Mouse (Mus musculus) heart, adult 9 months (tissue): ENCODE measurements around the gene Dnmt1.
A peak's percentile ranks its signal among the peaks of the same experiment; 100 is the strongest.
"Not testable (repeated sequence)": the region's sequence is repeated elsewhere in the genome, so short reads cannot be mapped to it uniquely, and the experiment has no call there.

ENCODE experiments used
- DNase-seq, 2 experiments: peaks; one replicate each; pipeline ENCODE4 v3.0.0; 2022; ENCODE audit warnings: low spot score in 2 of 2

Gene Dnmt1

GRCm38 (mm10) chr9:20959430-20959938 is at the start of gene Dnmt1:
Gene Dnmt1, minus strand, starts transcription at chr9:20959888.
- DNase-seq: no peak

GRCm38 (mm10) chr9:21008007-21008406 is 48.3 kb upstream of the Dnmt1 start:
- DNase-seq: no peak

- DNase-seq: no peak
Measured at GRCm38 (mm10) chr9:21007313-21007952, 47.7 kb upstream of the Dnmt1 start.

- peak; percentile 81 to 82 for DNase-seq
Measured at GRCm38 (mm10) chr9:21002627-21003551, 43.2 kb upstream of the Dnmt1 start, which contains the start of gene Mrpl4. Gene Mrpl4, plus strand, starts transcription at chr9:21002738.

GRCm38 (mm10) chr9:21002270-21002626 is 42.6 kb upstream of the Dnmt1 start:
- no peak for DNase-seq

- no peak for DNase-seq
Measured at GRCm38 (mm10) chr9:21001651-21002200, 42.0 kb upstream of the Dnmt1 start.

GRCm38 (mm10) chr9:21000811-21001210 is 41.1 kb upstream of the Dnmt1 start:
- no peak for DNase-seq

GRCm38 (mm10) chr9:20998337-20998736 is 38.6 kb upstream of the Dnmt1 start:
- not testable (repeated sequence) for DNase-seq

- DNase-seq: no peak
Measured at GRCm38 (mm10) chr9:20997065-20997464, 37.4 kb upstream of the Dnmt1 start.

GRCm38 (mm10) chr9:20995069-20995468 is 35.4 kb upstream of the Dnmt1 start:
- no peak for DNase-seq

GRCm38 (mm10) chr9:20993165-20993898 is 33.6 kb upstream of the Dnmt1 start:
- DNase-seq: no peak

- no peak for DNase-seq
Measured at GRCm38 (mm10) chr9:20991587-20991986, 31.9 kb upstream of the Dnmt1 start.

GRCm38 (mm10) chr9:20990861-20991260 is 31.2 kb upstream of the Dnmt1 start:
- no peak for DNase-seq

GRCm38 (mm10) chr9:20987953-20988352 is 28.3 kb upstream of the Dnmt1 start:
- no peak for DNase-seq

GRCm38 (mm10) chr9:20986952-20987686 is 27.4 kb upstream of the Dnmt1 start:
- peak; percentile 59 to 61 for DNase-seq

GRCm38 (mm10) chr9:20983169-20983568 is 23.5 kb upstream of the Dnmt1 start:
- no peak for DNase-seq

GRCm38 (mm10) chr9:20982171-20982570 is 22.5 kb upstream of the Dnmt1 start:
- DNase-seq: no peak

- no peak for DNase-seq
Measured at GRCm38 (mm10) chr9:20979769-20980168, 20.1 kb upstream of the Dnmt1 start.

GRCm38 (mm10) chr9:20979181-20979580 is 19.5 kb upstream of the Dnmt1 start:
- DNase-seq: no peak

- no peak for DNase-seq
Measured at GRCm38 (mm10) chr9:20978409-20979095, 18.9 kb upstream of the Dnmt1 start.
